Mouse (Mus musculus) spleen, adult 2 months (tissue): ENCODE measurements around the gene Klk11.

Experiments
- CTCF ChIP-seq: fragments of 200-500 bp; IDR thresholded peaks from 2 replicates; pipeline ENCODE4 v1.5.1; 2011; ENCODE audit warnings: mild to moderate bottlenecking, inconsistent platforms; ENCODE audit not compliant: insufficient read depth, insufficient read length, insufficient replicate concordance; ENCODE audit errors: extremely low read depth
- POLR2A ChIP-seq: fragments of 200-500 bp; IDR thresholded peaks from 2 replicates; pipeline ENCODE4 v1.6.1; 2011; ENCODE audit warnings: low read depth, low read length, inconsistent platforms

DNA sequence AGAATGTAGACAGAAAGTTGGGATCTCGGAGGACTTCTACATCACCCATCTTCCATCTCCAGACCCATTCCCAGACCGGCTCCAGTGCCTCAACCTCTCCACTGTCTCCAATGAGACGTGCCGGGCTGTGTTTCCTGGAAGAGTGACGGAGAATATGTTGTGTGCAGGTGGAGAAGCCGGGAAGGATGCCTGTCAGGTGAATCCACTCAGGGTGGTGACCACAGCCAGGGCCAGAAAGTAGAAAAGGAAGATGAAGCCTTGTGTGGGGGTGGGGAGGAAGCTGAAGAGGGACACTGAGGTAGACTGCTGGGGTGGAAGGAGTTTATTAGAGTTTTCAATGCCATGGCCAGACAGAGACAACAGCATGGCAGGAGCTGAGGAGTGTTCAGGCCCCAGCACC lies 2.5 kb upstream of the Klk11 start:
- TF ChIP-seq CTCF (no peak), POLR2A (no peak)
